Mouse (Mus musculus): Measurements from ENCODE around the gene Retreg1. TPM values are rescaled to one million over a fixed set of nuclear protein-coding genes. Genes with fewer than 3 reads are reported as not detected.
"Not testable (repeated sequence)": the region's sequence is repeated elsewhere in the genome, so short reads cannot be mapped to it uniquely, and the experiment has no call there.

Retreg1 gene
- polyA plus RNA-seq, 1 experiment: 15.5 TPM

DNA sequence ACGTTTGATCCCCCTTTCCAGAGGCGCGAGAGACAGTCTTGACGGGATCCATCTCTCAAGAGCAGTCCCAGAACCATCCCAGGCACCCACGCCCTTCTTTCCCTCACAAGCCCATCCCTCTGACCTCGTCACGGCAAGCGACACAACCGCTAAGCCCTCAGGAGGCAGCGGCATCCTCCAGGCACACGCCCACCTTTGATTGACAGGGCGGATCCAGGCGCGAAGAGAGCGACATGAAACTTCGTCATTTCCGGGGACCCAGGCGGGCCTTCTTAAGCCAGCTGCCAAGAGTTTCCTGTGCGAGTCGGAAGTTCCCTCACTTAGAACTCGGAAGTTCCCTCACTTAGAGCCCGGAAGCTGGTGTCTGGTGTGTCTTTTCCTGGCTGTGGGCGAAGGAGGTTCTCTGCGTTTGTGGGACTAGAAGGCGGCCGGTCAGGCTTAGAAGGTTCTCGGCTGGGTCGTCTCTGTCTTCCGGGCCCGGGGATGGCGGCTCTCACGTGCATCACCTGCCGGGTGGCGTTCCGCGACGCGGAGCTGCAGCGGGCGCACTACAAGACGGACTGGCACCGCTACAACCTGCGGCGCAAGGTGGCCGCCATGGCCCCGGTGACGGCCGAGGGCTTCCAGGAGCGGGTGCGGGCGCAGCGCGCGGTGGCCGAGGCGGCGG, 141.2 kb downstream of the Retreg1 start, which contains the start of gene Zfp622:
Gene Zfp622, plus strand, starts transcription at position 300 of the 667 bp plus-strand sequence.
- Histone ChIP-seq H3K4me1 (ENCODE audit: control insufficient read depth, insufficient read depth, low read length) (peaks cover 9% of the 10 kb centered on the region), H3K4me3 (replicated peaks; ENCODE audit: extremely low read depth, low read depth, low read length) (peak within 1 kb of the TSS; percentile 81)
- no peak for TF ChIP-seq CTCF (IDR thresholded peaks at IDR 0.05; ENCODE audit: insufficient read depth, low read length)
- TF ChIP-seq POLR2A (IDR thresholded peaks at IDR 0.05; ENCODE audit: borderline replicate concordance, extremely low read depth, low read depth, low read length): peak; percentile 59; the same call in 1 of the 2 replicates
- DNase-seq: peak; percentile 90
- WGBS: under 1% methylated on average over 57 of the region's 57 CpGs

DNA sequence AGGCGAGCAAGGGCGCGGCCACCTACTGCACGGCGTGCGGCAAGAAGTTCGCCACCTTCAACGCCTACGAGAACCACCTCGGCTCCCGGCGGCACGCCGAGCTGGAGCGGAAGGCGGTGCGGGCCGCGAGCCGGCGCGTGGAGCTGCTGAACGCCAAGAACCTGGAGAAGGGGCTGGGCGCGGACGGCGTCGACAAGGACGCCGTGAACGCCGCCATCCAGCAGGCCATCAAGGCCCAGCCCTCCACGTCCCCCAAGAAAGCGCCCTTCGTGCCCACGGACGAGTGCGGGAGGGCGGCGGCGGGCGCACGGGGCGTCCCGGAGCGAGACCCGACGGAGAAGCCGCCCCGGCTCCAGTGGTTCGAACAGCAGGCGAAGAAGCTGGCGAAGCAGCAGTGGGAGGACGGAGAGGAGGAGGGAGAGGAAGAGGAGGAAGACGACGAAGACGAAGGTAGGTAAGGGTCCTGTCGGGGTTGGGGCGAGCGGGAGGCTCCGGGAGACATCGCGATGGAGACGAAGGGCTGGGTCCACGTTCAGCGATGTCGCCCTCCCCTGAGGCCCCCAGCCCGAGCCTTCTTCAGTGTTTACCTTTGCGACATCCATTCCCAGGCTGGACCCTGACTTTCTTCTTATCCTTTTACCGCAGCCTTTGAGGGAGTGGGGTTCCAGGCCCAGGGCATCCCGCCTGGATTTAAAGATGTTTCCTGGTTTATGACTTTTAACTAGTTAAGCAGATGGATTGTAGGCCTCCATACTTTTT, 141.9 kb downstream of the Retreg1 start:
- WGBS: under 1% methylated on average over 71 of the region's 71 CpGs
- Histone ChIP-seq H3K4me3 (replicated peaks; ENCODE audit: extremely low read depth, low read depth, low read length) (peak overlapping the region; percentile 81), H3K4me1 (ENCODE audit: control insufficient read depth, insufficient read depth, low read length) (peaks cover 9% of the 10 kb centered on the region)
- peak; percentile 10 for DNase-seq
- no peak for TF ChIP-seq CTCF (IDR thresholded peaks at IDR 0.05; ENCODE audit: insufficient read depth, low read length)
- no peak for TF ChIP-seq POLR2A (IDR thresholded peaks at IDR 0.05; ENCODE audit: borderline replicate concordance, extremely low read depth, low read depth, low read length)

DNA sequence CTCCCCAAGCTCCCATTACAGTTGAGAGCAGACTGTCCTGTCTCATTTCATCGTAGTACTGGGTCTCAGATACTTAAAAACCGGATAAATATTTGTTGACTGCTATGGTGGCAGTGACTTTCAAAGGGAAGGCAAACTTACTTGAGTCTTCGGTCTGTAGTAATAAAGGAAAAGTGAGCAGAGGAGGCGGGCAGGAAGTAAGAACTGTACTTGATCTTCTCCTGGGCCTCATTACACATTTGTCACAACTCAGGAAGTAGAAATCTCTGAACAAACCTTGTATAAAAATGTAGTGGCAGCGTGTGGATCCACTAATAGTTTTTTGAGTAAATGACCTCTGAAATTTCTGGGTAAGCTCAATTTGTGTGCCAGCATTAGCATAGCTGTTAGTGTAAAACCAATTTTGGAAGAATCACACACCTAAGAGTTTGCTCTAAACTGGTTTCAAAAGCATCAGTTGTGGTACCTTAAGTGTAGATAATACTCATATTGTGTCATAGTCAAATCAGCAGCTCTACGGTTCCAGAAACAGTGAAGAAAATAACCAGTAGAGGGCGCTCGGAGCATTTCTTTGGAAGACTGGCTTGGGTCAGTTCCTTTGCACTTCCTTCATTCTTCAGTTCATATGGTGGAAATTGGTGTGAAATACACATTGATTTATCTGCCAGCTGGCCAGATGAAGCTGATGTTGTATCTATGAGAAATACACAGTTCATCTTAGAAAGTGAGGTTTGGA, 150.2 kb downstream of the Retreg1 start:
- 52% methylated on average over 8 of the region's 8 CpGs for WGBS
- Histone ChIP-seq H3K4me1 (ENCODE audit: control insufficient read depth, insufficient read depth, low read length) (no peaks in the 10 kb centered on the region), H3K4me3 (replicated peaks; ENCODE audit: extremely low read depth, low read depth, low read length) (no peak overlapping the region)
- no peak for TF ChIP-seq POLR2A (IDR thresholded peaks at IDR 0.05; ENCODE audit: borderline replicate concordance, extremely low read depth, low read depth, low read length)
- TF ChIP-seq CTCF (IDR thresholded peaks at IDR 0.05; ENCODE audit: insufficient read depth, low read length): 0 out of 2 replicates have a peak, but pooled peaks have one; percentile 17
- DNase-seq: no peak

DNA sequence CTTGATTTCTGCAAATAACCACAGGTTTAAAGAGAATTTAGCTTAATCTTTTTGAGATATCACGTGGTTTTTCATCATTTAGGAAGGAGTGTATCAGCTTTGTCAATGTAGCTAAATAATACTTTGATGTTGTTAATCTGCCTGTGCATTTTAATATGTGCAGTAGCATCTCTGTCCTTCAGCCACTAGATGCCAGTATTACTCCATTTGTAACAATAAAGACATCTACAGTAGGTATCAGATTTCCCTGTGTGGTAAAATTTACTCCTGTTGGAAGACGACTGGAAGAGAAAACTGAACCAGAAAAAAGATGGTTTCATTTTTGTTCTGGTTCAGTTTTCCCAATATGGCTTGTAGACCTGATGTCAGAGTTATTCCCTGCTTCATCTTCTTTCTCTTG, 152.5 kb downstream of the Retreg1 start:
- Histone ChIP-seq H3K4me3 (replicated peaks; ENCODE audit: extremely low read depth, low read depth, low read length) (no peak overlapping the region), H3K4me1 (ENCODE audit: control insufficient read depth, insufficient read depth, low read length) (no peaks in the 10 kb centered on the region)
- 44% methylated on average over 2 of the region's 2 CpGs for WGBS
- DNase-seq: no peak
- TF ChIP-seq CTCF (IDR thresholded peaks at IDR 0.05; ENCODE audit: insufficient read depth, low read length): peak; percentile 16; the same call in 1 of the 2 replicates
- no peak for TF ChIP-seq POLR2A (IDR thresholded peaks at IDR 0.05; ENCODE audit: borderline replicate concordance, extremely low read depth, low read depth, low read length)

GRCm38 (mm10) chr15:25999545-25999944, 156.6 kb downstream of the Retreg1 start:
- 75% methylated on average over 5 of the region's 5 CpGs for WGBS
- not testable (repeated sequence) for H3K4me1 ChIP-seq (ENCODE audit: control insufficient read depth, insufficient read depth, low read length); H3K4me3 ChIP-seq (replicated peaks; ENCODE audit: extremely low read depth, low read depth, low read length); DNase-seq

- Histone ChIP-seq H3K4me3 (replicated peaks; ENCODE audit: extremely low read depth, low read depth, low read length) (no peak overlapping the region), H3K4me1 (ENCODE audit: control insufficient read depth, insufficient read depth, low read length) (no peaks in the 10 kb centered on the region)
- no peak for DNase-seq
- TF ChIP-seq CTCF (IDR thresholded peaks at IDR 0.05; ENCODE audit: insufficient read depth, low read length) (no peak), POLR2A (IDR thresholded peaks at IDR 0.05; ENCODE audit: borderline replicate concordance, extremely low read depth, low read depth, low read length) (no peak)
- WGBS: 79% methylated on average over 3 of the region's 3 CpGs
Observed at GRCm38 (mm10) chr15:26008621-26009020, 165.6 kb downstream of the Retreg1 start.

GRCm38 (mm10) chr15:26012891-26013290, 169.9 kb downstream of the Retreg1 start:
- WGBS: 70% methylated on average over 4 of the region's 4 CpGs
- TF ChIP-seq POLR2A (IDR thresholded peaks at IDR 0.05; ENCODE audit: borderline replicate concordance, extremely low read depth, low read depth, low read length): no peak
- TF ChIP-seq CTCF (IDR thresholded peaks at IDR 0.05; ENCODE audit: insufficient read depth, low read length): no peak
- DNase-seq: no peak
- no peak overlapping the region for H3K4me3 ChIP-seq (replicated peaks; ENCODE audit: extremely low read depth, low read depth, low read length)
- no peaks in the 10 kb centered on the region for H3K4me1 ChIP-seq (ENCODE audit: control insufficient read depth, insufficient read depth, low read length)

DNA sequence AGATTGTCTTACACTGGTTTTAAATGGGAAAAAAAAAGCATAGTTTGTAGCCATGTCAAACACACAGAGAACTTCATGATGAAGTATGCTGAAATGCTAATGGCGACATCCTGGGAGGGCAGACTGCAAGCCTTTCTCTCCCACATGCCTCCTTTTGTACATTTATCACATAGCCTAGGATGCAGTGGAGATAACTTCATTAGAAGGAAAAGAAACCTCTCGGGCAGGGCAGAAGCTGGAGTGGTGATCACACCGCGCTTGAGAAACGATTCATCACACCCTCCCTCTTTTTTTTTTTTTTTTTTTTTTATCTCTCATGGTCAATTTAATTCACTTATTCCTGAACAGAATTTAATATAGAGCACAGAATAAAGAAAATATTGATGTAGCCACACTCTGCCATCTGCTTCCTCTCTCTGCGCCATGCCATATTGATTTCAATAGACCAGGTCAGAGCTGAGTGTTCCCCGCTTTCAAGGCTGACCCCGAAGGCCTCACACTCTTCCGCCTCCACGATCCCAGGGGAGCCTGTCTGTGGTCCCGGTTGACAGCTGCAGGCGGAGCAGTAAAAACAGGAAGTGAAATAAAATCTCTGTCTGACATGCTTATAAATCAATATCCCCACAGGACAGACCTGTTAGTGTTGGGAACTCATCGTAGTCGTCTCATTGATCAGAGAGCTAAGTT, 173.1 kb downstream of the Retreg1 start:
- WGBS: 29% methylated on average over 14 of the region's 14 CpGs
- H3K4me3 ChIP-seq (replicated peaks; ENCODE audit: extremely low read depth, low read depth, low read length): no peak overlapping the region
- H3K4me1 ChIP-seq (ENCODE audit: control insufficient read depth, insufficient read depth, low read length): no peaks in the 10 kb centered on the region
- TF ChIP-seq POLR2A (IDR thresholded peaks at IDR 0.05; ENCODE audit: borderline replicate concordance, extremely low read depth, low read depth, low read length) (no peak), CTCF (IDR thresholded peaks at IDR 0.05; ENCODE audit: insufficient read depth, low read length) (no peak)
- DNase-seq: no peak

- TF ChIP-seq CTCF (IDR thresholded peaks at IDR 0.05; ENCODE audit: insufficient read depth, low read length) (no peak), POLR2A (IDR thresholded peaks at IDR 0.05; ENCODE audit: borderline replicate concordance, extremely low read depth, low read depth, low read length) (no peak)
- Histone ChIP-seq H3K4me1 (ENCODE audit: control insufficient read depth, insufficient read depth, low read length) (no peaks in the 10 kb centered on the region), H3K4me3 (replicated peaks; ENCODE audit: extremely low read depth, low read depth, low read length) (no peak overlapping the region)
- no peak for DNase-seq
- 85% methylated on average over 8 of the region's 8 CpGs for WGBS
Observed at GRCm38 (mm10) chr15:26021721-26022120, 178.7 kb downstream of the Retreg1 start.
